ENCODE assay signal across 8 mouse cellular contexts in the genomic region with DNA sequence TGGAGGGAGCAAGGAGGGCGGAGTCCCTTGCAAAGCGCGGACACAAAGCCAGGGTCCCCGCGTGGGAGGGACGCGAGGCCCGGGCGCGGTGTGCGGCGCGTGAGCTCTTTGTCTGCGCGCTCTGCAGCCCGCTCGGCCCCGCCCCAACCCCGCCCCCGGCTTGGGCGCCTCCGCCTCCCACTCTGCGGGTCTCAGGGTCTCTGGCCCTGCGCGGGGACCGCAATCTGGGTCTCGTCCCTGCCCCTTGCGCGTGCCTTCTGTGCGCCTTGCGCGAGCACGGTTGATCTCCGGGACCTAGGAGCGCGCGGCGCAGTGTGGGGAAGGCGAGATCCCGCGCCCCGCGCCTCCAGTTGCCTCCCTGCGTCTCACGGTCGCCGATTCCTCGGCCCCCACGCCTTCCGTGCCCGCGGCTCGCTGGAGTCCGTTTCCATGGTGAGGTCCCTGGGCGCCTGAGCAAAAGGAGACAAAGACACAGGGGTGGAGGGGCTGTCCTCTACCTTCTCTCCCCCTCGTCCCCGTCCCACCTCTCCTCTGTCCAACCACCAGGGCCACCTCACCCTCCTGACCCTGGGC. TPM values are rescaled to one million over a fixed set of nuclear protein-coding genes. Genes with fewer than 3 reads are reported as not detected.
DNase-seq lines count a peak whose midpoint lies in the region; ATAC-seq and TF ChIP-seq lines count a peak whose summit lies in the region.

A gene (plus strand): TSS at position 187 of the 573 bp plus-strand sequence.
A gene (minus strand): TSS at position 345 of the 573 bp plus-strand sequence.

- peak within 1 kb of the TSS; percentile 64 for H3K9ac ChIP-seq in heart, embryonic 11.5 days (ENCODE audit: low read depth, low read length)
- H3K9ac ChIP-seq in ES-E14 (ENCODE audit: insufficient read depth, low read depth, low read length, poor library complexity, severe bottlenecking), result peak within 1 kb of the TSS; percentile 32
- H3K9ac ChIP-seq in hindbrain, postnatal 0 days (replicated peaks; ENCODE audit: low read length), result peak within 1 kb of the TSS; percentile 87
- H3K9ac ChIP-seq in stomach, embryonic 16.5 days (ENCODE audit: low read length), result peak within 1 kb of the TSS; percentile 85

- DNase-seq in heart, adult 18-20 months, result no peak
- DNase-seq in ES-E14 (ENCODE audit: low read depth, low spot score), result no peak
- DNase-seq in embryo, embryonic 10.5 days (ENCODE audit: low spot score), result peak; percentile 79
- peak; percentile 93 for DNase-seq in hindbrain, postnatal 0 days (ENCODE audit: low spot score)
- no peak for DNase-seq in gastrocnemius, adult 8-10 months (ENCODE audit: low spot score in 2 of 2)

- H3K4me1 ChIP-seq in heart, embryonic 11.5 days (ENCODE audit: control insufficient read depth, insufficient read depth, low read length), result peaks cover 9% of the 10 kb centered on the region
- no peaks in the 10 kb centered on the region for H3K4me1 ChIP-seq in ES-E14 (ENCODE audit: control insufficient read depth in 2 of 2, insufficient read depth in 2 of 2, low read length in 2 of 2, poor library complexity in 1 of 2)
- peaks cover 6% of the 10 kb centered on the region; the same call in 1 of the 2 replicates for H3K4me1 ChIP-seq in hindbrain, postnatal 0 days (ENCODE audit: insufficient read depth, low read length)
- H3K4me1 ChIP-seq in stomach, embryonic 16.5 days (ENCODE audit: control insufficient read depth, insufficient read depth, low read length), result peaks cover 8% of the 10 kb centered on the region

- WGBS in heart, embryonic 11.5 days (ENCODE audit: insufficient replicate concordance), result 0% methylated on average over 42 of the region's 57 CpGs
- under 1% methylated on average over 41 of the region's 57 CpGs for WGBS in hindbrain, postnatal 0 days
- WGBS in stomach, embryonic 16.5 days, result under 1% methylated on average over 56 of the region's 57 CpGs

- peak; percentile 50 for ATAC-seq in heart, embryonic 11.5 days (replicated peaks; ENCODE audit: insufficient number of reproducible peaks, low FRiP score, low TSS enrichment)
- peak; percentile 88 for ATAC-seq in hindbrain, postnatal 0 days
- ATAC-seq in megakaryocyte progenitor cell, adult 5-6 weeks (replicated peaks; ENCODE audit: poor library complexity), result peak; percentile 28
- ATAC-seq in stomach, embryonic 16.5 days (ENCODE audit: insufficient read depth, low FRiP score), result peak; percentile 76

- H3K4me2 ChIP-seq in heart, embryonic 11.5 days, result peak within 1 kb of the TSS; percentile 74
- H3K4me2 ChIP-seq in hindbrain, postnatal 0 days (ENCODE audit: low read depth, low read length), result peak within 1 kb of the TSS; percentile 85
- peak within 1 kb of the TSS; percentile 99 for H3K4me2 ChIP-seq in stomach, embryonic 16.5 days (ENCODE audit: low read depth, low read length)

- no peak for TF ChIP-seq CTCF in hindbrain, postnatal 0 days (IDR thresholded peaks at IDR 0.05; ENCODE audit: low read depth)

- H3K4me3 ChIP-seq in heart, embryonic 11.5 days (ENCODE audit: low read depth, low read length), result peak within 1 kb of the TSS; percentile 69
- peak within 1 kb of the TSS; percentile 66 to 73 for H3K4me3 ChIP-seq in ES-E14 (ENCODE audit: insufficient read depth in 1 of 2, low read depth in 1 of 2, low read length in 2 of 2, poor library complexity in 1 of 2, severe bottlenecking in 1 of 2)
- H3K4me3 ChIP-seq in hindbrain, postnatal 0 days (ENCODE audit: low read length), result peak within 1 kb of the TSS; percentile 59
- peak within 1 kb of the TSS; percentile 67 for H3K4me3 ChIP-seq in stomach, embryonic 16.5 days (replicated peaks; ENCODE audit: low read length)

- peaks cover 8% of the 10 kb centered on the region; the same call in 1 of the 2 replicates for H3K27me3 ChIP-seq in heart, embryonic 11.5 days (ENCODE audit: control insufficient read depth, insufficient read depth, low read length)
- no peaks in the 10 kb centered on the region for H3K27me3 ChIP-seq in hindbrain, postnatal 0 days (ENCODE audit: insufficient read depth, low read length)
- no peaks in the 10 kb centered on the region for H3K27me3 ChIP-seq in stomach, embryonic 16.5 days (ENCODE audit: control insufficient read depth, insufficient read depth, low read length)

- no peak within 1 kb of the TSS for H3K27ac ChIP-seq in heart, embryonic 11.5 days (ENCODE audit: low read depth, low read length)
- H3K27ac ChIP-seq in ES-E14 (ENCODE audit: insufficient read depth, low read depth, low read length, poor library complexity, severe bottlenecking), result no peak within 1 kb of the TSS
- H3K27ac ChIP-seq in hindbrain, postnatal 0 days, result peak within 1 kb of the TSS; percentile 94
- 0 out of 2 replicates have a peak within 1 kb of the TSS, but pooled peaks have one; percentile 16 for H3K27ac ChIP-seq in stomach, embryonic 16.5 days (ENCODE audit: low read length)

- no peaks in the 10 kb centered on the region for H3K36me3 ChIP-seq in heart, embryonic 11.5 days (ENCODE audit: control insufficient read depth, insufficient read depth, low read length)
- H3K36me3 ChIP-seq in ES-E14 (ENCODE audit: control insufficient read depth, insufficient read depth, low read length, poor library complexity, severe bottlenecking), result no peaks in the 10 kb centered on the region
- 0 out of 2 replicates have a peak, but pooled peaks cover 1% of the 10 kb centered on the region for H3K36me3 ChIP-seq in hindbrain, postnatal 0 days (ENCODE audit: insufficient read depth, low read length)
- no peaks in the 10 kb centered on the region for H3K36me3 ChIP-seq in stomach, embryonic 16.5 days (ENCODE audit: control insufficient read depth, insufficient read depth, low read length)

- no peaks in the 10 kb centered on the region for H3K9me3 ChIP-seq in heart, embryonic 11.5 days (replicated peaks; ENCODE audit: control insufficient read depth, low read length)
- no peaks in the 10 kb centered on the region for H3K9me3 ChIP-seq in ES-E14 (ENCODE audit: control insufficient read depth, insufficient read depth, low read depth, low read length)
- H3K9me3 ChIP-seq in hindbrain, postnatal 0 days (ENCODE audit: low read length), result no peaks in the 10 kb centered on the region
- H3K9me3 ChIP-seq in stomach, embryonic 16.5 days (replicated peaks; ENCODE audit: control insufficient read depth, low read length), result no peaks in the 10 kb centered on the region

- in situ Hi-C loops in ES-E14 (cut with MboI; ENCODE audit: low sequenced_read_pairs in 2 of 2, unreplicated experiment in 2 of 2), result no loop called here

TF ChIP-seq in ES-E14, 5 proteins besides CTCF, POLR2A, EP300 and RAD21:
- no peak for TF ChIP-seq CHD2 (IDR thresholded peaks at IDR 0.05; ENCODE audit: low read depth, low read length)
- no peak for TF ChIP-seq ZC3H11A (IDR thresholded peaks at IDR 0.05; ENCODE audit: borderline replicate concordance, low read depth, low read length)
- no peak for TF ChIP-seq MAFK (IDR thresholded peaks at IDR 0.05; ENCODE audit: insufficient read depth, low read depth, low read length)
- no peak for TF ChIP-seq ZNF384 (IDR thresholded peaks at IDR 0.05; ENCODE audit: low read depth, low read length)

RNA-seq across cellular contexts. Expression of the first gene that starts in this region (rescaled TPM):
- polyA plus RNA-seq in heart, embryonic 11.5 days (2014; fragmentation: Nextera tagmentation; extraction: Ambion mirVana), result 2.5 and 3.9 TPM in 2 replicates
- total RNA-seq in heart, adult 18-20 months (2021), result not detected
- 1.0 and 1.3 TPM in 2 replicates for total RNA-seq in ES-E14 (2012; rRNA removed)
- 9.4 and 20.5 TPM in 2 replicates for total RNA-seq in hindbrain, postnatal 0 days (2014; rRNA removed)
- polyA plus RNA-seq in hindbrain, postnatal 0 days (2015; fragmentation: Nextera tagmentation; extraction: Ambion mirVana), result 11.6 and 11.8 TPM in 2 replicates
- total RNA-seq in megakaryocyte progenitor cell, adult 5-6 weeks (2015), result 3,382 and 3,510 TPM in 2 replicates
- 738 and 1,001 TPM in 2 replicates for total RNA-seq in megakaryocyte progenitor cell, adult 5-6 weeks (2017)
- polyA plus RNA-seq in stomach, embryonic 16.5 days (2015; fragmentation: Nextera tagmentation; extraction: Ambion mirVana), result 4.1 and 7.2 TPM in 2 replicates
- not detected for total RNA-seq in gastrocnemius, adult 8-10 months (2022)

RNA-seq across cellular contexts. Expression of the second gene that starts in this region (rescaled TPM):
- polyA plus RNA-seq in heart, embryonic 11.5 days (2014; fragmentation: Nextera tagmentation; extraction: Ambion mirVana), result 14.1 and 14.3 TPM in 2 replicates
- total RNA-seq in heart, adult 18-20 months (2021), result under 1 TPM; 0.12 to 0.18 TPM
- total RNA-seq in ES-E14 (2012; rRNA removed), result 3.7 and 7.8 TPM in 2 replicates
- total RNA-seq in hindbrain, postnatal 0 days (2014; rRNA removed), result 487 and 541 TPM in 2 replicates
- polyA plus RNA-seq in hindbrain, postnatal 0 days (2015; fragmentation: Nextera tagmentation; extraction: Ambion mirVana), result 268 and 283 TPM in 2 replicates
- total RNA-seq in megakaryocyte progenitor cell, adult 5-6 weeks (2015), result 39.0 and 41.2 TPM in 2 replicates
- 93.9 and 96.9 TPM in 2 replicates for total RNA-seq in megakaryocyte progenitor cell, adult 5-6 weeks (2017)
- polyA plus RNA-seq in stomach, embryonic 16.5 days (2015; fragmentation: Nextera tagmentation; extraction: Ambion mirVana), result 28.7 and 29.1 TPM in 2 replicates
- total RNA-seq in gastrocnemius, adult 8-10 months (2022), result under 1 TPM in 1 of 4 experiments, not detected in 3; 0.40 TPM

Comparison
In these comparisons a context has a peak if more than half of its experiments do, and no peak if none do; other contexts are left out.
1. RNA of the first gene that starts in this region (total RNA-seq): 738 to 3,510 TPM in megakaryocyte progenitor cell, adult 5-6 weeks; 9.4 to 20.5 TPM in hindbrain, postnatal 0 days, 1.0 to 1.3 TPM in ES-E14, not detected in heart, adult 18-20 months and not detected in gastrocnemius, adult 8-10 months; every median in the first group is over 10 times any median in the second.
2. ATAC-seq: peak in every context shown above with its lines; median percentile 88 in hindbrain, postnatal 0 days; 76 in stomach, embryonic 16.5 days; 50 in heart, embryonic 11.5 days; 28 in megakaryocyte progenitor cell, adult 5-6 weeks.
3. H3K27ac ChIP-seq: peak in hindbrain, postnatal 0 days (single experiment) and stomach, embryonic 16.5 days (single experiment); none in heart, embryonic 11.5 days (single experiment) and ES-E14 (single experiment).
4. H3K9ac ChIP-seq: peak in every context shown above with its lines; median percentile 87 in hindbrain, postnatal 0 days; 85 in stomach, embryonic 16.5 days; 64 in heart, embryonic 11.5 days; 32 in ES-E14.
5. DNase-seq: peak in embryo, embryonic 10.5 days (single experiment) and hindbrain, postnatal 0 days (single experiment); none in heart, adult 18-20 months (0 of 2), ES-E14 (single experiment) and gastrocnemius, adult 8-10 months (0 of 2).
6. Peak in every context shown above with its lines, with median percentiles within 50 percentile points of each other: H3K4me2 ChIP-seq and H3K4me3 ChIP-seq.